Mouse (Mus musculus) cerebral cortex, adult 2 months (tissue): ENCODE measurements around the gene Timp3.

ENCODE experiments used
- WGBS: fragments of 180-500 bp; shearing (Covaris S2); methylation state at CpG from one replicate; pipeline ENCODE4 v1.1.7; 2018; 5-methylcytosine and 5-hydroxymethylcytosine counted together

Gene Timp3

GRCm38 (mm10) chr10:86328691-86329090, 28.5 kb downstream of the Timp3 start:
- WGBS: 74% methylated on average over 2 of the region's 2 CpGs

- 72% methylated on average over 8 of the region's 8 CpGs for WGBS
Observed at GRCm38 (mm10) chr10:86329241-86329882, 29.2 kb downstream of the Timp3 start.

- WGBS: 68% methylated on average over 5 of the region's 5 CpGs
Observed at GRCm38 (mm10) chr10:86330993-86331680, 31.0 kb downstream of the Timp3 start.

GRCm38 (mm10) chr10:86331681-86332281, 31.6 kb downstream of the Timp3 start:
- WGBS: 26% methylated on average over 7 of the region's 7 CpGs

GRCm38 (mm10) chr10:86332942-86333341, 32.8 kb downstream of the Timp3 start:
- 80% methylated on average over 3 of the region's 3 CpGs for WGBS

GRCm38 (mm10) chr10:86334581-86334980, 34.4 kb downstream of the Timp3 start:
- WGBS: 84% methylated on average over 8 of the region's 8 CpGs

- 41% methylated on average over 1 of the region's 1 CpGs for WGBS
Observed at GRCm38 (mm10) chr10:86336506-86336905, 36.3 kb downstream of the Timp3 start.

GRCm38 (mm10) chr10:86337239-86337638, 37.1 kb downstream of the Timp3 start:
- 51% methylated on average over 3 of the region's 3 CpGs for WGBS

- 61% methylated on average over 4 of the region's 4 CpGs for WGBS
Observed at GRCm38 (mm10) chr10:86338121-86338715, 38.0 kb downstream of the Timp3 start.

- WGBS: 76% methylated on average over 4 of the region's 4 CpGs
Observed at GRCm38 (mm10) chr10:86339121-86339520, 38.9 kb downstream of the Timp3 start.

GRCm38 (mm10) chr10:86339649-86340379, 39.6 kb downstream of the Timp3 start:
- 27% methylated on average over 2 of the region's 2 CpGs for WGBS

GRCm38 (mm10) chr10:86340421-86340820, 40.2 kb downstream of the Timp3 start:
- 81% methylated on average over 7 of the region's 7 CpGs for WGBS

- WGBS: 89% methylated on average over 3 of the region's 3 CpGs
Observed at GRCm38 (mm10) chr10:86340991-86341527, 40.9 kb downstream of the Timp3 start.

- WGBS: 72% methylated on average over 8 of the region's 8 CpGs
Observed at GRCm38 (mm10) chr10:86341589-86341988, 41.4 kb downstream of the Timp3 start.

GRCm38 (mm10) chr10:86342151-86342550, 42.0 kb downstream of the Timp3 start:
- WGBS: 83% methylated on average over 4 of the region's 4 CpGs

GRCm38 (mm10) chr10:86342713-86343112, 42.5 kb downstream of the Timp3 start:
- WGBS: 81% methylated on average over 7 of the region's 7 CpGs

GRCm38 (mm10) chr10:86343362-86343761, 43.2 kb downstream of the Timp3 start:
- 90% methylated on average over 6 of the region's 6 CpGs for WGBS

- WGBS: 95% methylated on average over 7 of the region's 7 CpGs
Observed at GRCm38 (mm10) chr10:86343931-86344330, 43.8 kb downstream of the Timp3 start.

- WGBS: 79% methylated on average over 6 of the region's 6 CpGs
Observed at GRCm38 (mm10) chr10:86344654-86345053, 44.5 kb downstream of the Timp3 start.

GRCm38 (mm10) chr10:86345645-86346044, 45.5 kb downstream of the Timp3 start:
- 97% methylated on average over 9 of the region's 9 CpGs for WGBS

- WGBS: 65% methylated on average over 3 of the region's 3 CpGs
Observed at GRCm38 (mm10) chr10:86346235-86346840, 46.2 kb downstream of the Timp3 start.
